Mouse (Mus musculus): ENCODE results near the gene Fut8.
A peak's percentile ranks its signal among the peaks of the same experiment; 100 is the strongest.
"Not testable (repeated sequence)": the region's sequence is repeated elsewhere in the genome, so short reads cannot be mapped to it uniquely, and the experiment has no call there.

The Fut8 gene

DNA sequence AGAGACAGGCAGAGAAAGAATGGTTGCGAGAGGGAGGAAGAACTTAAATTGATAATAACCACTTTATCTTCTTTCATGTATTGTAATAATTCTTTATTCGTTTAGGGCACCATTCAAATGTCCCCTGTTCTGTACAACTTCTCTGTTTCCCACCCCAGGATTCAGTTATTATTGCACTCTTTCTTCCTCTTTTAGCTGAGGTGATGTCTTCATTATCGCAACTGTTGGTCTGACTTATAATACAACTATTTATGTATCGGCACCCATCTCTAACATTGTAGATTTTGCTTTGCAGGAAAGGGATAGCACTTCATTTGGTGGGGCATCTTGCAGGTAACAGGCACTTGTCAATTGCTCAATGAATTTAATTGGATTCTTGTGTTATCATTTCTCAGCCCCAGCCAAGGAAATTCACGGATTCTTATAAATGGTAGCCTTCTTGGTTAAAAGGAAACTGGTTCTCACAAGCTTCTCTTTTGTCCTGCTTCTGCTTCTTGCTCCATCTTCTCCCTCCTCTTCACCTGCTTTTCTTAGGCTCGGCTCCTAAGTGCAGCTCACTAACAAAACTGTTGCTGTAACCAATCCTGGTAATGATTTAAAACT, 15.6 kb upstream of the Fut8 start:
- no peak for DNase-seq (ENCODE audit: low spot score in 2 of 2)

DNA sequence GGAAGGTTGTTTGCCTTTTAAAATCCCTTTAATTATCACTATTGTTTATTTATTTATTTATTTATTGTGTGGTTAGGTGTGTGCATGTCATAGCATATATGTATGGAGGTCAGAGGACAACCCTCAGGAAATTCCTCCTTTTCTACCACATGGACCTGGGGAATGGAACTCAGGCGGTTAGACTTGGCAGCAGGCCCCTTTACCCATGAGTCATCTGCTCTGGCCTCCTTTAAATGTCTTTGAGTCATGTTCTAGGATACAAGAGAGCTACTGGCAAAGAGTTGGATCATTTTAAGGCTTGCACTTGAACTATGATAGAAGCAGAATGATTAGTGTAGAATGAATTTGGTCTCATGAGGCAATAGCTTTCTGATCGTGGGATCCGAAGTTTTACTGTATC, 14.3 kb upstream of the Fut8 start:
- no peak for DNase-seq (ENCODE audit: low spot score in 2 of 2)

GRCm38 (mm10) chr12:77224121-77224520, 13.8 kb upstream of the Fut8 start:
- no peak for DNase-seq (ENCODE audit: low spot score in 2 of 2)

- DNase-seq (ENCODE audit: low spot score in 2 of 2), result no peak
These were observed 13.0 kb upstream of the Fut8 start for GRCm38 (mm10) chr12:77224891-77225290.

DNA sequence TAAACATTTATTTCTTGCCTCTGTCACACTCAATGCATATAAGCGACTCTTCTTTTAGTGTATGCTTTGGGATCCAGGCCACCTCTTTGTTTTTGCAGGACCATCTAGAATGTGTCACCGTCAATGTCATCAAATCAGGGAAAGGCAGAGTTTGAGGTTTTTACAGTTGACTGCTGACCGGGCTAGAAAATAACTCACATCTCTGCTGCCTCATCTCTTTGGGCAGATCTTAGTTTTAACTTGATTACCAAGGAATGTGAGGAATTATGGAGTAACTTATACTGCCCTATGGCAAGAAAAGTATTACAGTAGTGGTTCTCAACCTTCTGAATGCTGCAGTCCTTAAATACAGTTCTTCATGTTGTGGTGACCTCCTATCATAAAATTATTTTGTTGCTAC, 12.2 kb upstream of the Fut8 start:
- DNase-seq (ENCODE audit: low spot score in 2 of 2), result no peak

DNA sequence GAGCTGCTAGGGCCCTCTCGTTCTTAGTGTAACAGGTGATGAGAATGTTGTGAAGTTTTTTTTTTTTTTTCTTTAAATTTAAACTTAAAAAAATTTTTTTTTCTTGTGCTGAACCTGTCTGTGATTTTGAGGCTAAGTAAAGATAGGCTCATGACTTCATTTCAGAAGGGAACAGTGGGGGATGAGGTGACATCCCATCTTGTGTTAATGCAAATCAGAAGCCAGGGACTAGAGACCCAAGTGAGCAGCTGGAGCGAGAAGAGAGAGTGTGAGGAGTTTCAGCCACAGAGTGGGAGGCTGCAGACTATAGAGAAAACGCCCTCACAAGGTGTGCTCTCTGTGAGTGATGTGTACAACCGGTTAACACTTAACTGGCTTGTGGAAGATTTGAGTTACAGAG, 2.0 kb upstream of the Fut8 start:
- no peak for DNase-seq (ENCODE audit: low spot score in 2 of 2)

GRCm38 (mm10) chr12:77238531-77239389, 835 bp downstream of the Fut8 start:
- DNase-seq (ENCODE audit: low spot score in 2 of 2), result peak; percentile 71 to 77

- DNase-seq (ENCODE audit: low spot score in 2 of 2), result peak in 1 of 2 experiments; percentile 31
These were observed 1.6 kb downstream of the Fut8 start for GRCm38 (mm10) chr12:77239390-77240061.

- DNase-seq (ENCODE audit: low spot score in 2 of 2), result no peak
These were observed 2.4 kb downstream of the Fut8 start for GRCm38 (mm10) chr12:77240372-77240771.

DNA sequence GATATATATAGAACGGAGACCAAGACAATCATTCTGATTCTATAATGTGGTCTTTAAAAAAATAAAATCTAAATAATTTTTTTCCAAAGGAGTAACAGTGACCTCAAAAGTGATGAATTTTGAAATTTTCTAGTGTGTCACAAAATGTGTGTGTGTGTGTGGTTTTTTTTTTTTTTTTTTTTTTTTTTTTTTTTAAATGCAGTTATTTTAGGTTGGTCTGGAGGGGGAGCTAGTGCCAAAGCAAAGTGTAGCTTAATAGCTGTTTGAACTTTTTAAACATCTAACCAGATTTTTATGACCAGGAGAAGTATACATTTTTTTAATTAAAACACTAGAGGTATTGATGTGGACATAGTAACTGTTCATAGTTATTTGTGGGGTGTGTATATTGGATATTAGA, 2.9 kb downstream of the Fut8 start:
- no peak for DNase-seq (ENCODE audit: low spot score in 2 of 2)

DNA sequence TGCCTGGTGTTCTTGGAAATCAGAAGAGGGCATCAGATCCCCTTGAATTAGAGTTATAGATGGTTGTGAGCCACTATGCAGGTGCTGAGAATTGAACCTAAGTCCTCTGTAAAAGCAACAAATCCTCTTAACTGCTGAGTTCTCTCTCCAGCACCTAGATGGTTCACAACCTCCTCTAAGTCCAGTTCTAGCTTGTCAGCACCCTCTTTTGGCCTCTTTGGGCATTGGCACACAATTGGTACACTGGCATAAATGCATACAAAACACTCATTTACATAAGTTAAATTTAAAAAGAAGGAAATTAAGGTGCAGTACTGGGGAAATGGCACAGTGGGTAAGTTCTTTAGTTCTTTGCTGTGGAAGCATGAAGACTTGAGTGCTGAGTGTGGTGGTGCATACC, 24.7 kb downstream of the Fut8 start:
- peak in 1 of 2 experiments; percentile 8 for DNase-seq (ENCODE audit: low spot score in 2 of 2)

DNA sequence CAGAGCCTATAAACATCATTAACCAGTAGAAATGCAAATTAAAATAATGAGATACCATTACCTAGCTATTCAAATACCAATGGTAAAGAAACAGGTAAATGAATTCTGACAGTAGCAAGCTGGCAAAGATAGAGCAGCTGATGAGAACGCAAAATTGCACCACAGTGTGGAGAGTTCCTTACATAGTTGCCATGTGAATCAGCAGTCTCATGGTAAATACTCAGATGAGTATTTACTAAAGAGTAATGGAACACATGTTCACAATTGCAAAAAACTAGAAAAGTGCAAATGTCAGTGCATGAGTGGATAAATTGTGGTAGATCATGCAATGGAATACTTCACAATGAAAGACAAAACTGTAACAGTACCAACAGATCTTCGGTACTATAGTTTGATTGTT, 25.9 kb downstream of the Fut8 start:
- DNase-seq (ENCODE audit: low spot score in 2 of 2), result no peak

GRCm38 (mm10) chr12:77270694-77271093, 32.8 kb downstream of the Fut8 start:
- DNase-seq (ENCODE audit: low spot score in 2 of 2), result no peak

- no peak for DNase-seq (ENCODE audit: low spot score in 2 of 2)
These were observed 50.6 kb downstream of the Fut8 start for GRCm38 (mm10) chr12:77288507-77288906.

DNA sequence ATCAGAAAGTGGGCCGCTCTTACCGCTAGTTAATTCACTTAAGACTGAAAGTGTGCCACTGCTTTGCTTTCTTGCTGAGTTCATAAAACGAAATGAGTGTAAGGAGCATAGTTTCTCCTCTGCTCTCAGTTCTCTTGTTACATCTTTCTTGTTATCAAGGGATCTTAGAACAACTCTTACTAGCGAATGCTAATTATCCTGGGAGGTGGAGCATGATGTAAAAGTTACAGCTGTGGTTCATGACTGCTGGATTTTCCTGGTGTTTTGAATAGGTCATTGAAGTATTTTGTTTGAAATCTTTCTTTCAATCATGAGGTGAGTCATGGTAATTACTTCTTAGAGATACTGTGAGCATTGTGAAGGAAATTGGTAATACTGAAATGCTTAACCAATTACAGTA, 53.1 kb downstream of the Fut8 start:
- no peak for DNase-seq (ENCODE audit: low spot score in 2 of 2)

DNA sequence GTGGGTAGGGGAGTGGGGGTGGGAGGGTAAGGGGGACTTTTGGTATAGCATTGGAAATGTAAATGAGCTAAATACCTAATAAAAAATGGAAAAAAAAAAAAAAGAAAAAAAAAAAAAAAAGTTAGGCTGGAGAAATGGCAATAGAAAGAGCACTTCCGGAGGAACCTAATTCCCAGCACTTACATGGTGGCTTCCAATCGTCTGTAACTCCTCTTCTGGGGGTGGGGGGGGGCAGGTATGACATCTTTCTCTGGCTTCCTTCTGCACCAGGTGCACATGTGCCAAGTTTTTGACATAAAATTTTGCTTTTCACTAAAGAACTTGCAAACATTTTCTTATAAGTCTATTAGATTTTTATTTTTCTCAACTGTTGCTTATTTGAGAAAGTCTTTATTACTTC, 53.9 kb downstream of the Fut8 start:
- not testable (repeated sequence) for DNase-seq (ENCODE audit: low spot score in 2 of 2)

- no peak for DNase-seq (ENCODE audit: low spot score in 2 of 2)
These were observed 54.7 kb downstream of the Fut8 start for GRCm38 (mm10) chr12:77292375-77293258.

GRCm38 (mm10) chr12:77296119-77296518, 58.2 kb downstream of the Fut8 start:
- no peak for DNase-seq (ENCODE audit: low spot score in 2 of 2)

GRCm38 (mm10) chr12:77297114-77297513, 59.2 kb downstream of the Fut8 start:
- no peak for DNase-seq (ENCODE audit: low spot score in 2 of 2)

DNA sequence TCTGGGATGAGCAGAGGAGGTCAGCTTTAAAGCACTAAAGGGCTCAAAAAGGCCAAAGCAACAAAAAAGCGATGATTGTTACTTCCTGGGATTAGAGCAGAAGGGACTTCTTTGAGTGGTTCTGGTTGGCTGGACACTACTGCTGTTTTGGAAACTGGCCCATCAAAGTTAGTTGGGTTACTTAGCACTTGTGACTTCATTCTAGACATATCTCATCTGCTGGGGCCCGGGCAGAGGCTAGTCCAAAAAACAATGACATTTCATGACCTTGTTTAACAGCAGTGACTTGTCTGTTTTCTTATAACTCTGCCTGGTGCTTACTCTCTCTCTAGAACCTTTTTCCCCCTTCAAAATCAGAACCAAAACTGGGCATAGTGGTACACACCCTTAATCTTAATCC, 59.9 kb downstream of the Fut8 start:
- no peak for DNase-seq (ENCODE audit: low spot score in 2 of 2)

DNA sequence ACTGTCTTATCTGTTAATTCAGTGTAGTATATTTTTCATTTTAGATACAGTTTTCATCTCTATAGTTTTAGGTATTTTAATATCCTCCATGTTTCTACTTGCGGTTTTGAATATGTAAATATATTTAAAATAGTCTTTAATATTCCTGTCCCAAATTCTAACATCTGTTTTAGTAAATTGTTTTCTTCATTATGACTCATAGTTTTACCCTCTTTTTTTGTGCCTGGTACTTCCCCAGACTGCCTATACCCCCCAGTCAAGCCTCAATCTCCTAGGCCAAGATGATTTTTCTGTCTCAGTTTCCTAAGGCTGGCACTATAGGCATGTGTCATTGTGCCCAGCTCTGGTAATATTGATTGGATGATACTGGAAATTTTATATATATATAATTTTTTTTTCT, 64.1 kb downstream of the Fut8 start:
- DNase-seq (ENCODE audit: low spot score in 2 of 2), result no peak

DNA sequence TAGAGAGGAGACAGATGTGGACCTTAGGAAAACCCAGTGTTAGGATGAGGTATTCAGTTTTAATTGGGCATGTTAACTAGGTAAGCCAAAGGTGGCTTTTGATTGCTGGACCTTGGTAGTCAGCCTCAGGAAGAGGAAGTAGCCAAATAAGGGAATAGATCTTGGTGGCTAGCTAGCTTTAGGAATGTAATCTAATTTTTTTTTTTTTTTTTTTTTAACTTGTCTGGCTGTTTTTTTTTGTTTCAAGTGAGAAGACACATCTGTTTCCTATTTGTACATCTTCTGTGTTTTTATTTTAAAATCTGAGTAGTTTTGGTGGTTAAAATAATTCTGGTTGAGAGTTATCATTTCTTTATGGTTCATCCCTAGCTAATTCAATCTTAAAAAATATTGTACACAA, 65.4 kb downstream of the Fut8 start:
- DNase-seq (ENCODE audit: low spot score in 2 of 2), result no peak

All from spleen, postnatal 14 days (tissue).